Mouse (Mus musculus) thymus, adult 2 months (tissue): ENCODE measurements around the gene Tspan7.

ENCODE experiments used
- CTCF ChIP-seq: fragments of 200-500 bp; IDR thresholded peaks from 2 replicates; pipeline ENCODE4 v1.5.1; 2012; ENCODE audit warnings: mild to moderate bottlenecking, control low read depth, low read length, moderate library complexity, borderline replicate concordance; ENCODE audit not compliant: control insufficient read depth, poor library complexity, insufficient read depth; ENCODE audit errors: extremely low read depth
- POLR2A ChIP-seq: fragments of 200-500 bp; IDR thresholded peaks from 2 replicates; pipeline ENCODE4 v1.6.1; 2012; ENCODE audit warnings: mild to moderate bottlenecking, low read length, control low read depth, moderate library complexity; ENCODE audit not compliant: control insufficient read depth, poor library complexity, insufficient read depth; ENCODE audit errors: extremely low read depth

- TF ChIP-seq CTCF (no peak), POLR2A (no peak)
Observed at GRCm38 (mm10) chrX:10556899-10557298, 71.9 kb downstream of the Tspan7 start.
